Mouse (Mus musculus): ENCODE data around the gene Rbpj.

The Rbpj gene

GRCm38 (mm10) chr5:53465883-53466282 is at the start of gene Rbpj:
Gene Rbpj, plus strand, starts transcription at chr5:53466152.
- DNase-seq, result no peak

DNA sequence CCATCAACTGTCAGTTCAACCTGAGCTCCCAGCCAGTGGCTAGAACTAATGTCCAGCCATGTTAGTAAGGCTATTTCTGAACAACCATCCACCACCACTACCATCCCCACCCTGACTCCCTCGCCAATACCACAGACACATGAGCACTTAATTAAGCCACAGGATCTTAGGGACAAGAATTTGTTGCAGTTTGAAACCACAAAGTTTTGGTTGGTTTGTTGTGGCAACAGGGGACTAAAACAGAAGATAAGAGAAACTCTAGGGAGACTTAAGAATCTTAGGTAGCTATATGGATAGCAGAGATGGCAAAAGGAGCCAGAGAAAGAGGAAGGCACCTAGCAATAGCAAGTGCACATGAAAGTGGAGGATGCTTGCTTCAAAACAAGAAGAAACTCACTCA is 45.2 kb upstream of the Rbpj start:
- DNase-seq, result no peak

DNA sequence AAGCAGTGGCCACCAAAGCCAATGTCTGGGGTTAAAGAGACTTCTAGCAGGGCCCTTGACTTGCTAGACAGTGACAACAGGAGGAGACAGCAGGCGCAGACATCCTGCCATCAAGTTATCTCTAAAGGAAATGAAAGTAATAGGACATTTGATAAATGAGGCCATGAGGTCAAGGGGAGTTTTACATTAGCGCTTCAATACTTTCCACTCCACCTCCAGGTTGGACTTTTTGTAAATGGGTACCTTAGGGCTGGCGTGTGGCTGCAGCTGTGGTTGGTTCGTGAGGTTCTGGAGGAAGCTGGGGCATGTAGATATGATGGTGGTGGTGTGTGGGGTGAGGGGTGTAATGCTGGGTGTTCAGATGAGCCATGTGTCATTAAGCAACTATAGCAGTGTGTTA is 44.7 kb upstream of the Rbpj start:
- DNase-seq, result no peak

DNA sequence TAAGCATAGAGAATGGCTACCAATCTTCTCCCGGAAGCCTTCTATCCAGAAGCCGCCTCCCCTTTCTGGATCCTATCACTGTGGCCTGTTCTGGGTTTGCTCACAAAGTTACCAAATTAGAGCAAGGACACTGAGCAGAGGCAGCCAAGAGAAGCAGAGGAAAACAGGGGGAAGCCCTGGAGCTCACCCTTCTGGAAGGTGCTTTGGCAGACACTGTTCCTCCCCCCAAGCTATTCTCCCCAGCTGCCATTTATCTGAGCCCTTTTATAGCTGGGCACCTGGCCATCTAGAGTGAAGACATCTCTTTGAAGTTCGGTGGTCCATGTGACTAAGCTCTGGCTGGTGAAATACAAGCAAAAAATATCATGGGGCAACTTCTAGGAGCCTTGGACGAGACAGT is 38.5 kb upstream of the Rbpj start:
- DNase-seq, result no peak

DNA sequence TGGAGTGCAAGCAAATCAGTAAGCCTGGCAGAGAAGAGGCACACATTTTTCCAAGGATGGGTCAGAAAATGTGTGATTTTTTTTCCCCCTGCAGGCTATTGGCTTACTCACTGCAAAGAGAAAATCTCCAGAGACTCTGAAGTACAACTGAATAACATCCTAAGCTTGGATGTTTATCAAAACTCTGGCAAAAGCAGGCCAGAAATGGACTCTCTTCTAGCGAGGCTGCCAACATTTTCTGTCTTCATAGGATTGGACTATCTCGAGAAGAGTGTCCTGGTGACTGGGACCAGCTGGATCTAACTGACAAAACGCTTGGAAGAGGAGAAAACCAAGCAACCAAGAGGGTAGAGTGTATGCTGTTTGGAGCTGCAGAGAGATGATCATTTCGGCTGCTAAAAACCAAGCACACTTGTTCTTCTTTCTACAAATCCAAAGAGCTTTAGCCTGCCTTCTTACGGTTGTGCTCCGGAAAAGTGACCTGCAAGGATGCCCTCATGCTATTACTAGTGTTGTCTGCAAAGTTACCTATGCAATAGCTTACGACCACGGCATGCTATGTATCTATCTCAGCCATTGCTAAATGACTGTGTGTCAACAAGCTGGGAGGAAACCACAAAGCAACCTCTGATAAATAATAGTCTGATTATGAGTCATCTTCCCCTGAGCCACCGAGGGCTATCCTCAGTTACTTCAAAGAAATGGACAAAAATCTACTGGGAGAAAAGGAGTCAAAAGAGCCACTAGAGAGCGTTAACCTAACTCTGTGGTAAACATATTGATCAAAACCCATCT is 36.1 kb upstream of the Rbpj start:
- DNase-seq, result peak; percentile 20

- no peak for DNase-seq
Observed at GRCm38 (mm10) chr5:53432451-53432850, 33.5 kb upstream of the Rbpj start.

GRCm38 (mm10) chr5:53436905-53437632 is 28.9 kb upstream of the Rbpj start:
- no peak for DNase-seq

DNA sequence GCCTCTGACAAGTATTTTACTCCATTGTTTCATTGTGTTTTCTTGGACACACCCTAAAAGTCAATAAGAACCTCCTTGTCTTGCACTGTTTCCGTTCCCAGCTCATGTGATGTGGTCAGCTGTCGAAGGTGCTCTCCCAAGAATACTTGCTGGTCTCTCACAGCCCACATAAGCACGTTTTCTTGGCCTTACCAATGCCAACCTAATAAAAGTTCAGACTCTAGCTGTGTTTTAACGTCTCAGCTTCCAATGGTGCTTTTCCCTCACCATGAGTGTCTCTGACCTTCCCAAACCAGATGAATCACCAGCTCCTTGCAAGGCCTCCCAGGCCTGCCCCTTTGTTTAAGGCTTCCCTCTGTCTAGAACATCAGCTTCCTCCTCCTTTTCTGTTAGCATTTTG is 28.2 kb upstream of the Rbpj start:
- DNase-seq, result no peak

DNA sequence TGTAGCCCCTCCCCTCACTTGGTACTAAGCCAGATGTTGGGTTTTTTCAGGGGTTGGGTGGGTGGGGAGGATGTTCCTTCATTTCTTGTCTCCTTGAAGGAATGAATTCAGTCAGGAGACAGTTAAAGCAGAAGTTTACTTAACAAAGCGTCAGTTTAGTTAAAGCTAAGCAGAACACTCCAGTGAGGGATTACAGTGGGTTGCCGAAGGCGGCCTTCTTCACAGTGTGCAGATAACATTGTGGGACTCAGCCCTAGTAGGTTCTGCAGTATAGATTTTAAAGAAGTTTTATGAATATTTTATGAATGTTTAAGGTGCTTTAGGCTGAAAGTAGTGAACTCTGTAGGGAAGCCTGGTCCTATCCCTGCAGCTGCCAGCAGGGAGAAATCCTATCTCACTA is 27.7 kb upstream of the Rbpj start:
- no peak for DNase-seq

DNA sequence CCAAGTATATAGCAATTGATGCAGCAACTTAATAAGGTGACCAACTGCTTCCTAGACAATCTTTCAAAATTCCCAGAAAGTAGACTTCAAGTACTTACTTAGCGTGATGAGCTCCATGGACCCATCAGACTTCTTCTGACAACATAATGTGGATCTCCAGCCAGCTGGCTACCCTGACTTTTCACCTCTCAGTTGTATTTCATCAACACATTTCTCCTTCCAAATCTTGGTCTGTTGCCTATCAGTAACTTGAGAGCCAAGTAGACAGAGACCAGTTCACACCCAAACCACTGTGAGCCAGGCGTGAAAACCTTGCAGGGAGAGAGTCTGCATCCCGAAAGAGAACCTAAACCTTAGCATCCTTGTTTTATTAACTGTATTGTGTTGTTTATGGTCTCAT is 26.3 kb upstream of the Rbpj start:
- DNase-seq, result no peak

DNA sequence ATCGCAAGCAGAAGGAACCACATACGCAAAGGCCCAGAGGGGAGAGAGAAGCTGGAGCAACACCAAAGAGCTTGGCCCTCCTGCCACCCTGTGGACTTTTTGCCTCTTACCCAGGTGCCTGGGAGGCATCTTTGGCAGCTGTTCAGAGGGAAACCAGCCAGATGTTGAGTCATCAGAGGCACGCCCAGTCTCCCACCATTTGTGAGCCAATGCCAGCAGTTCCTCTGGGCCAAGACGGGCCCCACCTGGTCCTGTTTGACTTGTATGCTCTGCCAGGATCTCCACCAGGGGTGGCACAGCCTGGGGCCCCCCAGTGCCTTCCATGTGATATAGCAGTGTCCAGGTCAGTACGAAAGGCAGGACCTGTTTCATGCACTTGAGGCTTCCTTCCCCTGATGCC is 21.9 kb upstream of the Rbpj start:
- DNase-seq, result peak; percentile 59

- DNase-seq, result no peak
Observed at GRCm38 (mm10) chr5:53450945-53451344, 15.0 kb upstream of the Rbpj start.

- DNase-seq, result no peak
Observed at GRCm38 (mm10) chr5:53451829-53452228, 14.1 kb upstream of the Rbpj start.

DNA sequence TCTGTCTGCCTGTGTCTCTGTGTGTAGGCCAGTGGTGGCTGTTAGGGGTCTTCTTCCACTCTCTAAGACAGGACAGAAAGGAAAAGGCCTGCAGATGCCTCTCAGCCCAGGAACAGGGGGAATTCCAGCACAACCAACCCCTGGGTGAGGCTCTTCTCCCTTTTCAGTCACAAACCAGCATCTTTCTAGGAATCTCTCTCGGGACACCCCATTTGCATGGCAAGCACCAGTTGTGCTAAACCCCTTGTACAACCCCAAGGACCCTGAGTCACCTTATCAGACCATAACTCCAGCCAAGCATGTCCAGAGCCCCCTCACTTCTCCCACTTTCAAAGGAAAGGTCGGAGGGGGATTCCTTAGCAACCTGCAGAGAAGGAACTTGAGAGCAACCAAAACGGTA is 13.0 kb upstream of the Rbpj start:
- DNase-seq, result no peak

DNA sequence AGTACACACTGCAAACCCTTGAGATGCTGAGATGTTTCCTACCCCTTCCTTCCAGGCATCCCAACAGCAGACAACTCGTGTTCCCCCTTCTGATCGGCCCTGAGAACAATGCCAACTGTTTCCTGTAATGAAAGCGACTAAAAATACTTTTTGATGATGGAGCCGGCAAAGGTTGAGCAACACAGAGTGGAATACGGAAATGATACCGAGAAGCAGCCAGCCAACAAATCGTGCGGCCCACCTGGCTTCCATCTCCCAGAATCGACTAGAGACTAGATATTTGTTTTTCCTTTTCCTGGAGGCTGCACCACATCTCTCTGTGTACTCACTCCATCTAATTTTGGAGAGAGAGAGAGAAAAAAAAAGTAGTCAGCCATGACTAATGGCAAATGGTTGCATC is 11.2 kb upstream of the Rbpj start:
- no peak for DNase-seq

GRCm38 (mm10) chr5:53455459-53455858 is 10.5 kb upstream of the Rbpj start:
- no peak for DNase-seq

DNA sequence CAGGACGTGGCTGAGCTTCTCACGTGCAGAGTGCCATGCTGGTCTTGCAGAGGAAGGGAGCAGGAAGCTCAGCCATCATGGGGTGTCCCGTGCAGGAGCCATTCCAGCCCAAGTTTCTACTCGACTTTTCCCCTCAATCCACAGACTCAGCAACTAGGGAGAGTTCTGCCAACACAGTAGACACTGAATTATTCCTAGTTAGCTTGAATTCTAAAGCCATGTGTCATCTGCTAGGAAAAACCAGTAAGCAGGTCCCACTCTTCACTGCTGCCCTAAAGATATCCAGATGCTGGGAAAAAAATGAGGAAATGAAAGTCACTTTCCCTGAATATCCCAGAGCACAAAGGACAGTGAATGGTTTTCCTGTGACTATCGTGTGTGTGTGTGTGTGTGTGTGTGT is 5.8 kb upstream of the Rbpj start:
- DNase-seq, result no peak

DNA sequence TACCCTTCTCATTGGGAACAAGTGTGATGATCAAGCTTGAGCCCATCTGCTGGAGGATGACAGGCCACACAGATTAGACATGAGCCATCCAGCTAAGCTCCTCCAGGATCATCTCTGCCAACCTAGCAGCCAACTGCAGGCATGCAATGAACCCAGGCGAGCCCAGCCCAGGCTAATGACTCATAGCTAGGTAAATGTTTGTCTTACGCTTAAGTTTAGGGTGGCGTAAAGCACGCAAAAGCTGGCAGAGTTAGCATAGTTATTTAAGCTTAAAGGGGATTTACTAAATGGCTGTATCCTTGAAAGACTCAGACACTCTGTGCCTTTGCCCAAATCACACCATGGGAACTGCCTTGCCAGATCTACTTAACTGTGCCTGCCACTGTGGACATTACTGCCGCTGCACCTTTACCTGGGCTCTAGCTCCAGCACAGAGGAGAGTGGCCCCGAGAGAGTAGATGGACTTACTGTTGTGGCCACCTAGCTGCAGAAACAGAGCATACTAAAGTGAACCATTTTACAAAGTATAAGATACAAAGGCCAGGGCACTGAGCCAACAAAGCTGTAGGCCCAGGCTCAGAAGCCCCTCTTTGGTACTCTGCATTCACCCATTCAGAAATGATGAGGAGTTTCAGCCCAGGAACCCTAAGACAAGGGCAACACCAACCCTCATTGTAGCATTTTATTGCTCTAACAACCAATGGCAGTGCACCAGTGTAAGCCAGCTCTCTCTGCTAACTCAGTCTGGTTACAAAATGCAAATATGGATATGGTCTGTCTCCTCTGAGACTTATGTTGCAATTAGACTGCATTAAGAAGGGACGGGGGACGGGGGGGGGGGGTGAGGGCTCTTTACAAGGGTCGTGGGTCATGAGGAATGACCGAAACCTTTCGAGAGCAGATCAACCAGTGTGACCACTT is 2.6 kb upstream of the Rbpj start:
- DNase-seq, result no peak

GRCm38 (mm10) chr5:53466422-53467333 is 726 bp downstream of the Rbpj start:
- DNase-seq, result no peak

- no peak for DNase-seq
Observed at GRCm38 (mm10) chr5:53467602-53468001, 1.6 kb downstream of the Rbpj start.

DNA sequence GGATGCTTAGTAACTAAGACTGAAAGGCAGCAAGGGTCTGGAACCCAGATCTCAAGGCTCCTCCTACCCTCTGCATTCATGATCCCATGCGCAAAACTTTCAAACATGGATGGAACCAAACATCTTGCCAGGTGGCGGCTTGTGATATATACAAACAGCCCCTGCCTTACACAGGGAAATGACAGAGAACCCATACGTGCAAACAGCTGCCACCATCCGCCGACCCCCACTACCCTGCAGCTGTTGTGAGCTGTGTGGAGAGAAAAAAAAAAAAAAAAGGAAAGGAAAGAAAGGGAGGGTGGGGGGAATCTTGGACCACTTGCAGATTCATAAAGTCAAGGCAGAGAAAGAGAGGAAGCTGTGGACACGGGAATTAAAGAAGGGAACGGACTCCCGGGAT is 2.4 kb downstream of the Rbpj start:
- no peak for DNase-seq

GRCm38 (mm10) chr5:53469098-53469776 is 3.3 kb downstream of the Rbpj start:
- peak; percentile 69 for DNase-seq
